Mouse (Mus musculus): Measurements from ENCODE around the gene Hdac7.

Hdac7 gene

GRCm38 (mm10) chr15:97836153-97836893 is 8.0 kb downstream of the Hdac7 start:
- no peak for ATAC-seq (ENCODE audit: insufficient number of reproducible peaks, low FRiP score, low TSS enrichment)

DNA sequence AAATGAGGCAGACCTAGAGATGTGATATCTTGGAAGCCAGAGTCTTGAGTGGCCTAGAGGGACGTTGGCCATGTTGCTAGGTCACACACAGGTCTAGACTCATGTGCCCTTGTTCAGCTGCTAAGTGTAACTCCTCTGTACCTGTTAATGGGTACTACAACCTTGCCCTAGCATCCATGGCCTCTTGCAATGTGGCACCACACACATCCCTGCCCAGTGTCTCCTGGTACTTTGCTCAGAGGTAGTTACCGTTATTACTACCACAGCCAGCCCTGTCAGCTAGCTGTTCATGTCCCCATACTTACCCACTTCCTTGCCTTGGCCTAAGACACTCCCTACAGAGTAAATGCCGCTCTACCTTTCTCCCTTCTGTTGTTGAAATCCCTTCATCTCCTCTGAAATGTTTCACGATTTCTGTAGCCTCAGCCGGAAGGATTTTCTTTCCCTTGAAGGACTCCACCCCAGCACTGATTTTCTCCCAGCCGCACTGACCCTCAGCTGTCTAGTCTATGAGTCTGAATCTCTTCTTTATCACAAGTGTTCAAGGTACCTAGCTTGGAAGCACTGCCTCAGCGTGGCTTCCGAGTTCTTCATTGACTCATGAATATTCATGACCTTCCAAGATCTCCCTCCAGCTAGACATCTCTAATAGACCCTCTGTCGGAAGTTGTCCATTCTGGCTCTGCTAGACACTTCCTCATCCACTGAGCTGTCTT is 11.4 kb downstream of the Hdac7 start:
- ATAC-seq (ENCODE audit: insufficient number of reproducible peaks, low FRiP score, low TSS enrichment), result no peak

GRCm38 (mm10) chr15:97831987-97832640 is 12.2 kb downstream of the Hdac7 start:
- no peak for ATAC-seq (ENCODE audit: insufficient number of reproducible peaks, low FRiP score, low TSS enrichment)

DNA sequence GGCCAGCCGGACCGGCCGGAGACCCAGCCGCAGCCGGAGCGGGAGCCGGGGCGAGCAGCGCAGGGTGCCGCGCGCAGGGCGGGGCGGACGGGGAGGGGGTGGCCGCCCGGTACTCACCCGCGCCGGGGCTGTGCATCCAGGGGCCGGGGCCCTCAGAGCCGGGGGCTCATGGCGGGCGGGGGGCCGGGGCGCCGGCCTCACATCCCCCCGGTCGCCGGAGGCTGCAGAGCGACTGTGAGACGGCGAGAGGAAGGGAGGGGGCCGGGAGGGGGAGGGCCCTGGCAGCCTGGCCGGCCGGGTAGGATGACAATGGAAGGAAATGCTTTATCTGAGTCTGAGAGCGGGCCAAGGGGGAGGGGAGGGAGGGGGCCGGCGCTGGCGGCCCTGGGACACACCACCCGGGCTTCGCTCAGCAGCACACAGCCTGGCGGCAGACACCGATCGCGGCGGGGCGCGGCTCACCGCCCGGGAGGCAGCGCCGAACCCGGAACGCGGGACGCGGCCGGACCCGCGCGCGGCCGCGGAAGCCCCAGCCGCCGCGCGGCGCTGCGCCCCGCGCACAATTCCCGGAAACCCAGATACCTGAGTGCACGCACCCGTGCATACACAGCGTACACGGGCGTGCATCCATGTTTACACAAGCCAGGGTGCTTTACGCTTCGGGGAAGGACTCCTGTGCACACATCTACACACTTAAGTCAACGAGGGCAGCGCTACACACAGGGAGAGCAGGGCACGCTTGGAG is 12.9 kb downstream of the Hdac7 start:
- peak; percentile 57 for ATAC-seq (ENCODE audit: insufficient number of reproducible peaks, low FRiP score, low TSS enrichment)

- ATAC-seq (ENCODE audit: insufficient number of reproducible peaks, low FRiP score, low TSS enrichment), result peak; percentile 32
Measured at GRCm38 (mm10) chr15:97830788-97831241, 13.5 kb downstream of the Hdac7 start.

DNA sequence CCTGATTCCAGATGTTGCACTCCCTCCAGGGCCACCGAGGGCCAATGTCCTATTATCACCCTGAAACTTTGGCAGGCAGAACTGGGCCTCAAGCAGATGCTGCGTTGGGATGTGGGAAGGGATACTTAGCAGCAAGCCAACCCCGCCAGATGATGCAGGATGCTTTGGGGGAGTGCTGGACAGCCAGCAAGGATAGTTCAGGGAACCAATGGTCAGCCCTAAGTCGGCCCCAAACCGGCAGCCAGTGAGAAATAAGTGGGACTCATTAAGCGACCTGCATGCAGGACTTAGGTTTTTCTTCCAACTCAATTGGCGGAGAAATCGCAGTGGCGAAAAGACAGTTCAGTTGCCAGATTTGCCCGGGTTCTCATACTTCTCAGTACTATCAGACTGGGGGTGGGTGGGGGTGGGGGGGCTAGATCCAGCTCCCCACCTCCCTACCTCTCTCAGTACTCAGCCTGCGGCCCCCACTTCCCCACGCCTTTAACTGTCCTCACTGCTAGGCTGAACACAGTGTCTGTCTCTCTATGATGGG is 14.0 kb downstream of the Hdac7 start:
- peak; percentile 10; the same call in 1 of the 2 replicates for ATAC-seq (ENCODE audit: insufficient number of reproducible peaks, low FRiP score, low TSS enrichment)

DNA sequence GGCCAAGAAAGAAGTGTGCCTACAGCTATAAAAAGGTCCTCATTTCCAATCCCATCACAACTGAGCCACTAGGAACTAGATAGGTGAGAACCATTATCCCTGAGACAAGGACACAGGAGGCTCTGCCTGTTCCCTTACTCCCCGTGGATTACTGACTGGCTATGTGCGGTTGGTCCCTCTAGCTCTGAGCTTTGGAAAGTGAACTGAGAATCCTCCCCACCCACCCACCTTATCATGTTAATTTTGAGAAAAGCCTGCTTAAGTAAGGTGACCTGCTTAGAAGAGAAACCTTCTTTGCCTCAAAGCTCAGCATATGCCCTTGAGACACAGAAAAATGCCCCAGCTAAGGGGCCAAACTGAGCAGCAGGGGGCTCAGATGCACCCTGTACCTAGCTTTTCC is 14.9 kb downstream of the Hdac7 start:
- no peak for ATAC-seq (ENCODE audit: insufficient number of reproducible peaks, low FRiP score, low TSS enrichment)

GRCm38 (mm10) chr15:97828901-97829338 is 15.4 kb downstream of the Hdac7 start:
- ATAC-seq (ENCODE audit: insufficient number of reproducible peaks, low FRiP score, low TSS enrichment), result no peak

DNA sequence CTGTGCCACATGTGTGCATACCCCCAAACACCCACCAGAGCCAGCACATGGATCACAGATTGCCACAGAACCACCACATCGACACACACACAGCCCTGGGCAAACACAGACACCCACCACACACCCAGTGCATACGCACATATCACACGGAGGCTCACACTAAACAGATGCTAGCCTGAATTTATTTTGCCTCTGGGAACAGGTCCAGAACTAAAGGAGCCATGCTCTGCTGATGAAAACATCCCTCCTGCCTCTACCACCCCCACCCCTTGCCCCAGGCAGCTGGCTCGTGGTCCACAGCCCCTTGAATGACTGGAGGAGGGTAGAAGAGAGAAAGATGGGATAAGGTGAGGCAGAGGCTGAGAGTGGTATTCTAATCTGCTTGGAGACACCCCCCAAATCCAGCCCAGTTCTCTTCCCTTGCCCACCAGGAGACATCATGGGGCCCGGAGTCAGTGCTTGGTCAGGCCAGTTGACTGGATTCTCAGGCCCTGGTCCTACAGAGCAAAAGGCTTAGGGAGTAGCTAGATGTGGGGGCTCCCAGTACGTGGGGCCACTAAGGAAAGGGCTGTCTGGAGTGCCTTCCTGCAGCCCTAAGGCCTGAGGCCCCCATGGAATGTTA is 16.0 kb downstream of the Hdac7 start:
- ATAC-seq (ENCODE audit: insufficient number of reproducible peaks, low FRiP score, low TSS enrichment), result no peak

DNA sequence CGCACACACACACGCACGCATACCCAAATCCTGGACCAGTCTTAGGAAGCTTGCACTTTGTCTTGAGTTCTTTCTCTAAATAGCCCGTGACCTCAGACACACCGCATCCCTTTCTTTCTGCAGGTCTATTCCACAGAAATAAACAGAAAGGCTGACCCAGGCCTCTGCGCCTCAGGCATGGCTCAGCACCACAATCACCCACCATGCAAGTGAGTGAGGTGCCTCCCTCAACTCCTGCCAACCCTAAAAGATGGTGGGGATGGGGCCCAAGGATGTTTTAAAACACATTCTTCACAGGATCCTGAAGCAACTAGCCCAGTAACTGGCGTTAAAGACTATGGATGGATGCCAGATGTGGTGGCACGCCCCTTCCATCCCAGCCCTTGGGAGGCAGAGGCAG is 16.9 kb downstream of the Hdac7 start:
- ATAC-seq (ENCODE audit: insufficient number of reproducible peaks, low FRiP score, low TSS enrichment), result no peak

DNA sequence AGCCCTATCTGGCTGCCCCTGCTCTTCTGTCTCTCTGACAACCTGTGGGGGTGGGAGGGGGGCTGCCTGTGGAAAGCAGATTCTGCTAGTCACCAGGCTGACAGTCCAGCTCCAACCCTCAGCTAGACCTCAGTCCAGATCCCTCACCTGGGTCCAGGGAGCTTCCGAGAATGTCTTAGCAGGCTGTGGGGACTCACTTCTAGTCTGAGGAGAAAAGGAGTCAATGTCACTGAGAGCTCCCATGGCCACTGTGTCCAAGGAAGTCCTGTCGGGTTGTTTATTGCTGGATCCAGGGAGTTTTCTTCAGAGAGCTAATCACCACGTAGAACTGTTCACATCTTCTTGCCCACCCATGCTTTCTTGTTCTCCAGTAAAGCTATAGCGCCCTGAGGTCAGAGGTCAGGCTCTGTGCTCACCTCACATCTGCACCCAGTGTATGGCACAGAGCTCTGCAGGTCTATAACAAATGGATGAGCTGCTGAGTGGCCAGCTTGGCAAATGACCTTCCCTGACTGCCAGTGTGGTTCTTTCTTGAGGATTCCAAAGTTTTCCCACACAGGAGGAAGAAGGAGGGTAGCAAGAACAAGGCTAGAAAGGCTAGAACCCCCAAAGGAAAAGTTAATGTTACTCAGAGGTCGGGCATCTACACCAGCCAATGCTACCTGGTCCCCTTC is 17.6 kb downstream of the Hdac7 start:
- ATAC-seq (ENCODE audit: insufficient number of reproducible peaks, low FRiP score, low TSS enrichment), result no peak

GRCm38 (mm10) chr15:97825941-97826587 is 18.2 kb downstream of the Hdac7 start:
- ATAC-seq (ENCODE audit: insufficient number of reproducible peaks, low FRiP score, low TSS enrichment), result no peak

GRCm38 (mm10) chr15:97825071-97825940 is 19.0 kb downstream of the Hdac7 start:
- ATAC-seq (ENCODE audit: insufficient number of reproducible peaks, low FRiP score, low TSS enrichment), result no peak

- ATAC-seq (ENCODE audit: insufficient number of reproducible peaks, low FRiP score, low TSS enrichment), result no peak
Measured at GRCm38 (mm10) chr15:97824042-97824441, 20.3 kb downstream of the Hdac7 start.

- no peak for ATAC-seq (ENCODE audit: insufficient number of reproducible peaks, low FRiP score, low TSS enrichment)
Measured at GRCm38 (mm10) chr15:97823479-97823878, 20.8 kb downstream of the Hdac7 start.

GRCm38 (mm10) chr15:97822545-97823228 is 21.6 kb downstream of the Hdac7 start:
- no peak for ATAC-seq (ENCODE audit: insufficient number of reproducible peaks, low FRiP score, low TSS enrichment)

GRCm38 (mm10) chr15:97821983-97822363 is 22.3 kb downstream of the Hdac7 start:
- ATAC-seq (ENCODE audit: insufficient number of reproducible peaks, low FRiP score, low TSS enrichment), result no peak
